Mouse (Mus musculus) myocyte (in vitro differentiated cells): ENCODE measurements around the gene Lztr1. TPM values are rescaled to one million over a fixed set of nuclear protein-coding genes. Genes with fewer than 3 reads are reported as not detected.

Experiments used
- H3K27me3 ChIP-seq: one replicate; pipeline ENCODE4 v1.6.1; 2011; ENCODE audit not compliant: control insufficient read depth, insufficient read depth, insufficient read length
- H3K36me3 ChIP-seq: one replicate; pipeline ENCODE4 v1.6.1; 2011; ENCODE audit not compliant: control insufficient read depth, insufficient read depth
- H3K4me2 ChIP-seq: one replicate; pipeline ENCODE4 v1.6.1; 2011; ENCODE audit warnings: low read depth, control low read depth
- H3K4me3 ChIP-seq: one replicate; pipeline ENCODE4 v1.5.1; 2011; ENCODE audit warnings: mild to moderate bottlenecking, control low read depth, moderate library complexity
- H3K79me2 ChIP-seq: one replicate; pipeline ENCODE4 v1.6.1; 2011; ENCODE audit not compliant: control insufficient read depth, insufficient read depth
- H3ac ChIP-seq: one replicate; pipeline ENCODE4 v1.6.1; 2011; ENCODE audit not compliant: control insufficient read depth, insufficient read length
- CEBPB ChIP-seq: IDR thresholded peaks from 2 replicates; pipeline ENCODE4 v1.6.1; 2011; ENCODE audit warnings: mild to moderate bottlenecking, moderate library complexity; ENCODE audit not compliant: poor library complexity, insufficient read depth, severe bottlenecking
- E2F4 ChIP-seq: IDR thresholded peaks from one replicate; pipeline ENCODE4 v1.6.1; 2011; ENCODE audit warnings: mild to moderate bottlenecking, control low read depth, moderate library complexity; ENCODE audit not compliant: insufficient read depth
- MAX ChIP-seq: IDR thresholded peaks from one replicate; pipeline ENCODE4 v1.6.1; 2011; ENCODE audit warnings: low read depth, mild to moderate bottlenecking, control low read depth
- MYOD1 ChIP-seq, 3 experiments: IDR thresholded peaks; one replicate each; pipeline ENCODE4 v1.6.1; 2011; ENCODE audit warnings: control low read depth in 2 of 3, low read depth in 2 of 3, mild to moderate bottlenecking in 2 of 3, moderate library complexity in 1 of 3; ENCODE audit not compliant: insufficient read length in 2 of 3, control insufficient read depth in 1 of 3
- MYOG ChIP-seq, 3 experiments: IDR thresholded peaks; one replicate each; pipeline ENCODE4 v1.6.1; 2011; ENCODE audit warnings: control low read depth in 2 of 3, low read depth in 2 of 3, mild to moderate bottlenecking in 2 of 3; ENCODE audit not compliant: insufficient read length in 2 of 3, control insufficient read depth in 1 of 3, insufficient read depth in 1 of 3
- POLR2A ChIP-seq: IDR thresholded peaks from one replicate; pipeline ENCODE4 v1.6.1; 2011; ENCODE audit warnings: low read depth, mild to moderate bottlenecking, control low read depth, moderate library complexity; ENCODE audit not compliant: insufficient read length
- POLR2AphosphoS2 ChIP-seq: IDR thresholded peaks from one replicate; pipeline ENCODE4 v1.6.1; 2011; ENCODE audit warnings: low read depth, control low read depth; ENCODE audit not compliant: insufficient read length
- REST ChIP-seq: IDR thresholded peaks from one replicate; pipeline ENCODE4 v1.6.1; 2011; ENCODE audit warnings: mild to moderate bottlenecking, control low read depth, moderate library complexity; ENCODE audit not compliant: insufficient read depth, insufficient read length
- SRF ChIP-seq: IDR thresholded peaks from one replicate; pipeline ENCODE4 v1.6.1; 2011; ENCODE audit warnings: low read depth; ENCODE audit not compliant: control insufficient read depth, insufficient read length
- TCF12 ChIP-seq: IDR thresholded peaks from one replicate; pipeline ENCODE4 v1.6.1; 2011; ENCODE audit warnings: mild to moderate bottlenecking, control low read depth; ENCODE audit not compliant: poor library complexity, insufficient read depth, severe bottlenecking
- TCF3 ChIP-seq: IDR thresholded peaks from one replicate; pipeline ENCODE4 v1.6.1; 2011; ENCODE audit warnings: low read depth, control low read depth; ENCODE audit not compliant: insufficient read length
- USF1 ChIP-seq: IDR thresholded peaks from one replicate; pipeline ENCODE4 v1.6.1; 2011; ENCODE audit warnings: low read depth, mild to moderate bottlenecking, control low read depth, moderate library complexity
- polyA plus RNA-seq: library from polyadenylated mRNA; unstranded; fragments of >200 nt; fragmentation: generic; extraction: Trizol; gene quantifications from one replicate; pipeline ENCODE4 v1.2.1, GENCODE M21; 2012; ENCODE audit warnings: missing spikeins

Lztr1 gene
- polyA plus RNA-seq, 1 experiment, result 84.7 TPM

DNA sequence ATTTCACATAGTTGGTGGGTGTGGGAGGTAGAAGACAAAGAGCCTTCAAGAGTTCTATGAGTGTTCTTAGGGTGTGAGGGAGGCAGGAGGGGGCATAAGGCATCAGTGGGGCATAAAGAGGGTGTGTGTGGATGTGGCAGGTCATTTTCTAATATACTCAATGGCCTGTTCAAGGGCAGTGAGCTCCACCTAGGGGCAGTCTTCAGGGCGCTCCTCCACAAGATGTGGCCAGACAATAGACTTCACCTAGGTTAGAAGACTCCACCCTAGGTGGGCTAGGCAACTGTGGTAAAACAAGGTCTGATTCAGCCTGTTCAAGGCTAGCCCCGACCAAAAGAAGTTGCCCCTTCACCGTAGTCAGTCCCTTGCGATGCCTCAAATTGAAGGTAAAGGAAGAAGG is 23.8 kb downstream of the Lztr1 start:
- H3K36me3 ChIP-seq, result peaks cover 6% of the 10 kb centered on the region
- peak overlapping the region; percentile 93 for H3K4me3 ChIP-seq
- no peaks in the 10 kb centered on the region for H3K27me3 ChIP-seq
- TF ChIP-seq REST, result no peak
- no peak for TF ChIP-seq TCF3
- no peak for TF ChIP-seq POLR2AphosphoS2
- no peak for TF ChIP-seq MYOG (IDR thresholded peaks at IDR 0.05; ENCODE audit: control insufficient read depth in 1 of 3, insufficient read depth in 1 of 3, insufficient read length in 2 of 3, low read depth in 2 of 3)
- TF ChIP-seq SRF, result no peak
- TF ChIP-seq TCF12, result no peak
- TF ChIP-seq USF1, result no peak
- TF ChIP-seq MAX, result no peak
- no peak for TF ChIP-seq CEBPB
- no peak for TF ChIP-seq MYOD1 (IDR thresholded peaks at IDR 0.05; ENCODE audit: control insufficient read depth in 1 of 3, insufficient read length in 2 of 3, low read depth in 2 of 3)
- no peak for TF ChIP-seq E2F4
- no peak for TF ChIP-seq POLR2A
- no peaks in the 10 kb centered on the region for H3K79me2 ChIP-seq
- peak overlapping the region; percentile 99 for H3K4me2 ChIP-seq
- no peak overlapping the region for H3ac ChIP-seq

DNA sequence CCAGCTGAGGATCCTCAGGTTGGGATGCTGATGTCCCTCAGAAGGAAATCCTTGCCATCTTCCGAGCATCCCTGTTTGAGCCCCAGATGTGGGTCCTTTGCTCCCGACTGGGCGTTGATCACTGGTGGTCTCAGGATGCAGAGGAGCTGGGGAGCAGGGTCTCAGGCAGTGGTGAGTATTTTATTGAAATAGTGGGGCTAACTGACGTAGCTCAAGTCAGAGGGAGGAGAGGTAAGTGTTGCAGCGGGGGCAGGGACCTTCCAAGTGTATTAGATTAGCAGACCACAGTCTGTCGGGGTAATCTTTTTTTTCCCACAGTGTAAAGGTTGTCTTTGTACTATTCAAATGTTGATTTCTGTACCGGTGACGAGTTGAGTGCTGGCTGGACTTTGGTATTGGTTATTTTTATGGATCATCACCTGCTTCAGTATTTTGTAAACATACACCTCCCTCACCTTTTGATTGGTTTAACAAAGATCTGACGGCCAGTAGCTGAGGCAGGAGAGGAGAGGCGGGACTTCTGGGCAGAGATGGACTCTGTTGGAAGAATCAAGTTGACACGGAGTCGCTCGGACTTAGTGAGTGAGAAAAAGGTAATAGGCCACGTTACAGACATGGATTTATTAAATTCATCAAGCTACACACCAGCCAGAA is 24.3 kb downstream of the Lztr1 start:
- Histone ChIP-seq H3K4me3 (no peak overlapping the region), H3ac (no peak overlapping the region), H3K36me3 (peaks cover 3% of the 10 kb centered on the region), H3K79me2 (no peaks in the 10 kb centered on the region), H3K4me2 (no peak overlapping the region), H3K27me3 (no peaks in the 10 kb centered on the region)
- TF ChIP-seq E2F4 (no peak), MYOG (IDR thresholded peaks at IDR 0.05; ENCODE audit: control insufficient read depth in 1 of 3, insufficient read depth in 1 of 3, insufficient read length in 2 of 3, low read depth in 2 of 3) (no peak), SRF (no peak), CEBPB (no peak), USF1 (no peak), TCF3 (no peak), REST (no peak)

- TF ChIP-seq TCF3 (no peak), MAX (no peak), USF1 (no peak), REST (no peak), SRF (no peak), E2F4 (no peak), MYOG (IDR thresholded peaks at IDR 0.05; ENCODE audit: control insufficient read depth in 1 of 3, insufficient read depth in 1 of 3, insufficient read length in 2 of 3, low read depth in 2 of 3) (no peak), MYOD1 (IDR thresholded peaks at IDR 0.05; ENCODE audit: control insufficient read depth in 1 of 3, insufficient read length in 2 of 3, low read depth in 2 of 3) (no peak), POLR2A (no peak), TCF12 (no peak), CEBPB (no peak), POLR2AphosphoS2 (no peak)
- Histone ChIP-seq H3K4me3 (no peak overlapping the region), H3K4me2 (no peak overlapping the region), H3K79me2 (no peaks in the 10 kb centered on the region), H3K27me3 (no peaks in the 10 kb centered on the region), H3K36me3 (no peaks in the 10 kb centered on the region), H3ac (no peak overlapping the region)
Measured at GRCm38 (mm10) chr16:17536584-17536983, 28.1 kb downstream of the Lztr1 start.

DNA sequence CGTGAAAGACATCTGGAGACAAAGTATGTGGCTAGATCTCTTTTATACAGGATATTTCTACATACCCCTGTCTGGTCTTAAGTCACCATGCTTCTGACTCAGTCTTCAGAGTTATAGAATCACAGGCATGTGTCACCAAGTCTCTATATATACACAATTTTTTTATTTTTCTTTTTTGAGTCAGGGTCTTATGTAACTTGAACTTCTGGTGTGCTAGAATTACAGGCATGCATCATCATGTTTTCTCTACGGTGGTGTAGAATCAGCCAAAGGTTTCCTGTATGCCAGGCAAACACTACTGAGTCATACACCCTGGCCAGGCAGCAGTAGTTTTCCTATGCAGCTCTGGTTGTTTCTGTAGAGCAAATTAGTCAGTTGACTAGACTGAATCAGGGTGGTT is 34.1 kb downstream of the Lztr1 start:
- no peaks in the 10 kb centered on the region for H3K36me3 ChIP-seq
- H3K4me3 ChIP-seq, result no peak overlapping the region
- H3K79me2 ChIP-seq, result no peaks in the 10 kb centered on the region
- no peaks in the 10 kb centered on the region for H3K27me3 ChIP-seq
- no peak overlapping the region for H3ac ChIP-seq
- H3K4me2 ChIP-seq, result peak overlapping the region; percentile 34
- TF ChIP-seq POLR2AphosphoS2 (no peak), SRF (no peak), E2F4 (no peak), REST (no peak), CEBPB (no peak), TCF12 (no peak), POLR2A (no peak), MAX (no peak), MYOG (IDR thresholded peaks at IDR 0.05; ENCODE audit: control insufficient read depth in 1 of 3, insufficient read depth in 1 of 3, insufficient read length in 2 of 3, low read depth in 2 of 3) (no peak), USF1 (no peak), MYOD1 (IDR thresholded peaks at IDR 0.05; ENCODE audit: control insufficient read depth in 1 of 3, insufficient read length in 2 of 3, low read depth in 2 of 3) (no peak), TCF3 (no peak)
